Mouse (Mus musculus) adrenal gland, postnatal 25 days (tissue): Measurements from ENCODE around the gene Cbfa2t2. TPM values are rescaled to one million over a fixed set of nuclear protein-coding genes. Genes with fewer than 3 reads are reported as not detected.
A peak's percentile ranks its signal among the peaks of the same experiment; 100 is the strongest.

Source experiments
- DNase-seq: peaks from one replicate; pipeline ENCODE4 v3.0.0; 2021; ENCODE audit warnings: mixed read lengths
- total RNA-seq: library from RNA; stranded (reverse); gene quantifications from 2 replicates; pipeline ENCODE4 v1.2.3, GENCODE M21; 2021

Gene Cbfa2t2
- total RNA-seq, 1 experiment from 2014 or later: 40.7 TPM

GRCm38 (mm10) chr2:154425522-154425921 is 10.8 kb upstream of the Cbfa2t2 start:
- DNase-seq: no peak

- DNase-seq: no peak
These were observed 9.9 kb upstream of the Cbfa2t2 start for GRCm38 (mm10) chr2:154426188-154426904.

- DNase-seq: no peak
These were observed 9.1 kb upstream of the Cbfa2t2 start for GRCm38 (mm10) chr2:154426905-154427852.

- DNase-seq: peak; percentile 26
These were observed 8.4 kb upstream of the Cbfa2t2 start for GRCm38 (mm10) chr2:154427853-154428360.

GRCm38 (mm10) chr2:154430566-154430965 is 5.7 kb upstream of the Cbfa2t2 start:
- no peak for DNase-seq

- DNase-seq: no peak
These were observed 3.6 kb upstream of the Cbfa2t2 start for GRCm38 (mm10) chr2:154432696-154433095.

- no peak for DNase-seq
These were observed 2.9 kb upstream of the Cbfa2t2 start for GRCm38 (mm10) chr2:154433391-154433790.

- no peak for DNase-seq
These were observed 1.6 kb upstream of the Cbfa2t2 start for GRCm38 (mm10) chr2:154434690-154435089.

GRCm38 (mm10) chr2:154436076-154436457 is 214 bp upstream of the Cbfa2t2 start:
- peak; percentile 98 for DNase-seq

- no peak for DNase-seq
These were observed 878 bp downstream of the Cbfa2t2 start for GRCm38 (mm10) chr2:154437191-154437527.

GRCm38 (mm10) chr2:154440453-154440852 is 4.2 kb downstream of the Cbfa2t2 start:
- no peak for DNase-seq

GRCm38 (mm10) chr2:154447821-154448220 is 11.5 kb downstream of the Cbfa2t2 start:
- DNase-seq: no peak

- DNase-seq: no peak
These were observed 12.4 kb downstream of the Cbfa2t2 start for GRCm38 (mm10) chr2:154448633-154449032.

GRCm38 (mm10) chr2:154452951-154453350 is 16.7 kb downstream of the Cbfa2t2 start:
- DNase-seq: no peak

- no peak for DNase-seq
These were observed 17.8 kb downstream of the Cbfa2t2 start for GRCm38 (mm10) chr2:154454099-154454498.

GRCm38 (mm10) chr2:154454605-154455004 is 18.3 kb downstream of the Cbfa2t2 start:
- DNase-seq: no peak

GRCm38 (mm10) chr2:154455776-154456175 is 19.5 kb downstream of the Cbfa2t2 start:
- no peak for DNase-seq

- DNase-seq: no peak
These were observed 20.3 kb downstream of the Cbfa2t2 start for GRCm38 (mm10) chr2:154456621-154457020.

- DNase-seq: no peak
These were observed 23.0 kb downstream of the Cbfa2t2 start for GRCm38 (mm10) chr2:154459262-154459661.

- DNase-seq: peak; percentile 74
These were observed 23.6 kb downstream of the Cbfa2t2 start for GRCm38 (mm10) chr2:154459851-154460250.

GRCm38 (mm10) chr2:154463621-154464198 is 27.4 kb downstream of the Cbfa2t2 start:
- DNase-seq: no peak

- no peak for DNase-seq
These were observed 29.6 kb downstream of the Cbfa2t2 start for GRCm38 (mm10) chr2:154465914-154466335.

- DNase-seq: no peak
These were observed 30.9 kb downstream of the Cbfa2t2 start for GRCm38 (mm10) chr2:154467139-154467538.
